Mouse (Mus musculus) bone marrow, adult 2 months (tissue): ENCODE results near the gene Nutm1.

ENCODE experiments used
- CTCF ChIP-seq: fragments of 200-500 bp; IDR thresholded peaks from 2 replicates; pipeline ENCODE4 v1.5.1; 2011; ENCODE audit warnings: low read length, control low read depth; ENCODE audit not compliant: control insufficient read depth, insufficient read depth
- POLR2A ChIP-seq: fragments of 200-500 bp; IDR thresholded peaks from 2 replicates; pipeline ENCODE4 v1.6.1; 2011; ENCODE audit warnings: low read depth, mild to moderate bottlenecking, control low read depth, low read length, borderline replicate concordance; ENCODE audit not compliant: control insufficient read depth

GRCm38 (mm10) chr2:112254675-112255515, 4.2 kb downstream of the Nutm1 start:
- TF ChIP-seq POLR2A (no peak), CTCF (no peak)
